Comparison of ENCODE assay signal across 14 mouse cellular contexts in genomic region chr2:45101586-45101985, GRCm38 (mm10). TPM values are rescaled to one million over a fixed set of nuclear protein-coding genes. Genes with fewer than 3 reads are reported as not detected.
A peak's percentile ranks its signal among the peaks of the same experiment; 100 is the strongest.
DNase-seq lines count a peak whose midpoint lies in the region; ATAC-seq lines count a peak whose summit lies in the region.
"Had no signal": no experiment of that assay in that cellular context is flagged by ENCODE, and none has a peak within 500 bp of the region (broad histone marks: within the 10 kb centered on the region; RNA-seq: fewer than 3 reads in every experiment).

No protein-coding gene starts in this region.

- H3K4me2 ChIP-seq in forebrain, embryonic 11.5 days (ENCODE audit: low read depth, low read length, severe bottlenecking), result no peak overlapping the region
- no peak overlapping the region for H3K4me2 ChIP-seq in kidney, embryonic 15.5 days
- H3K4me2 ChIP-seq in neural tube, embryonic 13.5 days, result 0 out of 2 replicates have a peak overlapping the region, but pooled peaks have one; percentile 11
- 0 out of 2 replicates have a peak overlapping the region, but pooled peaks have one; percentile 13 for H3K4me2 ChIP-seq in stomach, embryonic 15.5 days

- H3K27me3 ChIP-seq in forebrain, embryonic 11.5 days (ENCODE audit: control insufficient read depth, insufficient read depth, low read length), result no peaks in the 10 kb centered on the region
- no peaks in the 10 kb centered on the region; the same call in 1 of the 2 replicates for H3K27me3 ChIP-seq in forebrain, embryonic 10.5 days (ENCODE audit: poor library complexity, severe bottlenecking)
- peaks cover 10% of the 10 kb centered on the region for H3K27me3 ChIP-seq in kidney, embryonic 15.5 days
- H3K27me3 ChIP-seq in neural tube, embryonic 13.5 days, result no peaks in the 10 kb centered on the region
- no peaks in the 10 kb centered on the region for H3K27me3 ChIP-seq in stomach, embryonic 15.5 days (replicated peaks)

- peaks cover 53% of the 10 kb centered on the region for H3K4me1 ChIP-seq in forebrain, embryonic 11.5 days (replicated peaks; ENCODE audit: control insufficient read depth, insufficient read depth, low read length)
- peaks cover 100% of the 10 kb centered on the region for H3K4me1 ChIP-seq in forebrain, embryonic 10.5 days
- peaks cover 78% of the 10 kb centered on the region for H3K4me1 ChIP-seq in kidney, embryonic 15.5 days
- H3K4me1 ChIP-seq in neural tube, embryonic 13.5 days (replicated peaks), result peaks cover 92% of the 10 kb centered on the region
- peaks cover 12% of the 10 kb centered on the region for H3K4me1 ChIP-seq in stomach, embryonic 15.5 days

- no peak for DNase-seq in forebrain, embryonic 11.5 days (ENCODE audit: low spot score)
- no peak for DNase-seq in forebrain, embryonic 10.5 days (ENCODE audit: extremely low spot score, low spot score)
- DNase-seq in kidney, adult 9 months, result no peak
- DNase-seq in neural tube, embryonic 10.5 days (ENCODE audit: extremely low spot score, low spot score), result no peak
- no peak for DNase-seq in kidney, adult 11 months
- DNase-seq: adrenal gland, postnatal 36 days; cerebellum, adult 2 months; embryo, embryonic 11 days; kidney, postnatal 25 days; lung, adult 2 months; spleen, adult 18-20 months had no signal

- 40% methylated on average over 2 of the region's 2 CpGs for WGBS in forebrain, embryonic 11.5 days
- WGBS in forebrain, embryonic 10.5 days, result 57% methylated on average over 2 of the region's 2 CpGs
- WGBS in kidney, embryonic 15.5 days, result 80% methylated on average over 2 of the region's 2 CpGs
- 58% methylated on average over 2 of the region's 2 CpGs for WGBS in neural tube, embryonic 13.5 days
- 51% methylated on average over 2 of the region's 2 CpGs for WGBS in stomach, embryonic 15.5 days

- no peak overlapping the region for H3K9ac ChIP-seq in forebrain, embryonic 11.5 days (ENCODE audit: low read length)
- H3K9ac ChIP-seq in kidney, embryonic 15.5 days, result no peak overlapping the region
- 0 out of 2 replicates have a peak overlapping the region, but pooled peaks have one; percentile 9 for H3K9ac ChIP-seq in neural tube, embryonic 13.5 days
- H3K9ac ChIP-seq in stomach, embryonic 15.5 days, result no peak overlapping the region

- no peak overlapping the region for H3K27ac ChIP-seq in forebrain, embryonic 11.5 days (ENCODE audit: low read depth, low read length)
- H3K27ac ChIP-seq in forebrain, embryonic 10.5 days, result no peak overlapping the region
- 0 out of 2 replicates have a peak overlapping the region, but pooled peaks have one; percentile 22 for H3K27ac ChIP-seq in kidney, embryonic 15.5 days
- no peak overlapping the region for H3K27ac ChIP-seq in neural tube, embryonic 13.5 days (replicated peaks)
- H3K27ac ChIP-seq in stomach, embryonic 15.5 days, result no peak overlapping the region

- H3K36me3 ChIP-seq in forebrain, embryonic 11.5 days (ENCODE audit: control insufficient read depth, insufficient read depth, low read length), result no peaks in the 10 kb centered on the region
- no peaks in the 10 kb centered on the region for H3K36me3 ChIP-seq in forebrain, embryonic 10.5 days (replicated peaks)
- H3K36me3 ChIP-seq in kidney, embryonic 15.5 days, result peaks cover 4% of the 10 kb centered on the region; the same call in 1 of the 2 replicates
- no peaks in the 10 kb centered on the region for H3K36me3 ChIP-seq in neural tube, embryonic 13.5 days
- no peaks in the 10 kb centered on the region for H3K36me3 ChIP-seq in stomach, embryonic 15.5 days

- H3K4me3 ChIP-seq in forebrain, embryonic 11.5 days (ENCODE audit: low read depth, low read length), result no peak overlapping the region
- H3K4me3 ChIP-seq in forebrain, embryonic 10.5 days, result no peak overlapping the region
- H3K4me3 ChIP-seq in kidney, embryonic 15.5 days (replicated peaks), result no peak overlapping the region
- no peak overlapping the region for H3K4me3 ChIP-seq in neural tube, embryonic 13.5 days
- no peak overlapping the region for H3K4me3 ChIP-seq in stomach, embryonic 15.5 days (replicated peaks)

- H3K9me3 ChIP-seq in forebrain, embryonic 11.5 days (ENCODE audit: control insufficient read depth, low read length), result no peaks in the 10 kb centered on the region
- no peaks in the 10 kb centered on the region for H3K9me3 ChIP-seq in forebrain, embryonic 10.5 days
- no peaks in the 10 kb centered on the region for H3K9me3 ChIP-seq in kidney, embryonic 15.5 days (replicated peaks)
- H3K9me3 ChIP-seq in neural tube, embryonic 13.5 days, result no peaks in the 10 kb centered on the region
- no peaks in the 10 kb centered on the region for H3K9me3 ChIP-seq in stomach, embryonic 15.5 days

- ATAC-seq in forebrain, embryonic 11.5 days (replicated peaks; ENCODE audit: low FRiP score), result peak; percentile 42; the same call in 1 of the 2 replicates
- no peak for ATAC-seq in kidney, embryonic 15.5 days (replicated peaks; ENCODE audit: low FRiP score)
- ATAC-seq in neural tube, embryonic 13.5 days (ENCODE audit: low read depth), result no peak
- ATAC-seq in stomach, embryonic 15.5 days (ENCODE audit: insufficient read depth, low FRiP score, low read depth), result 0 out of 2 replicates have a peak, but pooled peaks have one; percentile 31

RNA-seq across cellular contexts. Expression of gene Zeb2, which starts 15.6 kb away (rescaled TPM):
- 45.6 and 50.0 TPM in 2 replicates for polyA plus RNA-seq in forebrain, embryonic 11.5 days (2014; fragmentation: Nextera tagmentation; extraction: Ambion mirVana)
- polyA plus RNA-seq in forebrain, embryonic 10.5 days (2016; fragmentation: Nextera tagmentation; extraction: Ambion mirVana), result 30.2 and 30.4 TPM in 2 replicates
- polyA plus RNA-seq in kidney, embryonic 15.5 days (2015; fragmentation: Nextera tagmentation; extraction: Ambion mirVana), result 51.1 and 57.1 TPM in 2 replicates
- 48.9 and 55.7 TPM in 2 replicates for polyA plus RNA-seq in neural tube, embryonic 13.5 days (2015; fragmentation: Nextera tagmentation; extraction: Ambion mirVana)
- 46.5 and 49.9 TPM in 2 replicates for polyA plus RNA-seq in stomach, embryonic 15.5 days (2015; fragmentation: Nextera tagmentation; extraction: Ambion mirVana)

Comparison
In these comparisons a context has a peak if more than half of its experiments do, and no peak if none do; other contexts are left out.
1. ATAC-seq: peak in forebrain, embryonic 11.5 days (single experiment) and stomach, embryonic 15.5 days (single experiment); none in kidney, embryonic 15.5 days (single experiment) and neural tube, embryonic 13.5 days (single experiment).
2. H3K4me2 ChIP-seq: peak in neural tube, embryonic 13.5 days (single experiment) and stomach, embryonic 15.5 days (single experiment); none in forebrain, embryonic 11.5 days (single experiment) and kidney, embryonic 15.5 days (single experiment).